17 mouse cellular contexts compared by ENCODE assay signal in genomic region chr8:88691342-88691948, GRCm38 (mm10). TPM values are rescaled to one million over a fixed set of nuclear protein-coding genes. Genes with fewer than 3 reads are reported as not detected.
A peak's percentile ranks its signal among the peaks of the same experiment; 100 is the strongest.
DNase-seq lines count a peak whose midpoint lies in the region; ATAC-seq lines count a peak whose summit lies in the region.
"Had no signal": no experiment of that assay in that cellular context is flagged by ENCODE, and none has a peak within 500 bp of the region (broad histone marks: within the 10 kb centered on the region; RNA-seq: fewer than 3 reads in every experiment).

No protein-coding gene starts in this region.

- peak overlapping the region; percentile 37; the same call in 1 of the 2 replicates for H3K27ac ChIP-seq in kidney, embryonic 15.5 days
- no peak overlapping the region for H3K27ac ChIP-seq in midbrain, embryonic 15.5 days
- H3K27ac ChIP-seq: forebrain, embryonic 12.5 days; hindbrain, embryonic 15.5 days; liver, embryonic 13.5 days had no signal

- H3K4me1 ChIP-seq in kidney, embryonic 15.5 days, result peaks cover 31% of the 10 kb centered on the region
- peaks cover 3% of the 10 kb centered on the region for H3K4me1 ChIP-seq in midbrain, embryonic 15.5 days

- H3K9me3 ChIP-seq in kidney, embryonic 15.5 days (replicated peaks), result no peaks in the 10 kb centered on the region
- H3K9me3 ChIP-seq in midbrain, embryonic 15.5 days, result no peaks in the 10 kb centered on the region
- H3K9me3 ChIP-seq: forebrain, embryonic 12.5 days; hindbrain, embryonic 15.5 days; liver, embryonic 13.5 days had no signal

- WGBS in kidney, embryonic 15.5 days, result 23% methylated on average over 4 of the region's 4 CpGs
- WGBS in midbrain, embryonic 15.5 days, result 59% methylated on average over 4 of the region's 4 CpGs

- H3K4me3 ChIP-seq in kidney, embryonic 15.5 days (replicated peaks), result no peak overlapping the region
- H3K4me3 ChIP-seq in midbrain, embryonic 15.5 days, result no peak overlapping the region
- H3K4me3 ChIP-seq: forebrain, embryonic 12.5 days; hindbrain, embryonic 15.5 days; liver, embryonic 13.5 days had no signal

- H3K9ac ChIP-seq in kidney, embryonic 15.5 days, result no peak overlapping the region
- no peak overlapping the region for H3K9ac ChIP-seq in midbrain, embryonic 15.5 days
- H3K9ac ChIP-seq: forebrain, embryonic 12.5 days; hindbrain, embryonic 15.5 days; liver, embryonic 13.5 days had no signal

- H3K4me2 ChIP-seq in kidney, embryonic 15.5 days, result no peak overlapping the region
- no peak overlapping the region for H3K4me2 ChIP-seq in midbrain, embryonic 15.5 days
- H3K4me2 ChIP-seq: forebrain, embryonic 12.5 days; hindbrain, embryonic 15.5 days; liver, embryonic 13.5 days; midbrain, embryonic 11.5 days had no signal

- ATAC-seq in kidney, embryonic 15.5 days (replicated peaks; ENCODE audit: low FRiP score), result no peak
- no peak for ATAC-seq in megakaryocyte-erythroid progenitor cell, adult 5-6 weeks (replicated peaks; ENCODE audit: low FRiP score, low TSS enrichment, poor library complexity, severe bottlenecking)
- ATAC-seq in midbrain, embryonic 15.5 days (replicated peaks), result no peak

- no peak for DNase-seq in kidney, postnatal 4 days
- peak; percentile 81 for DNase-seq in CD4-positive helper T cell, adult 2 months (ENCODE audit: low read depth, low spot score)
- peak; percentile 56 for DNase-seq in T-cell, adult 2 months (ENCODE audit: low spot score)
- DNase-seq in thymus, postnatal 0 days (ENCODE audit: low spot score), result peak; percentile 46
- DNase-seq: adrenal gland, postnatal 25 days; cerebellum, adult 9-11 months; heart, adult 18-20 months; kidney, postnatal 10 days; layer of hippocampus, postnatal 36 days; liver, embryonic 13.5 days; lung, postnatal 10 days had no signal

- H3K36me3 ChIP-seq in kidney, embryonic 15.5 days, result no peaks in the 10 kb centered on the region
- no peaks in the 10 kb centered on the region for H3K36me3 ChIP-seq in midbrain, embryonic 15.5 days (replicated peaks)
- H3K36me3 ChIP-seq: forebrain, embryonic 12.5 days; hindbrain, embryonic 15.5 days; liver, embryonic 13.5 days had no signal

- H3K27me3 ChIP-seq in kidney, embryonic 15.5 days, result no peaks in the 10 kb centered on the region
- 0 out of 2 replicates have a peak, but pooled peaks cover 6% of the 10 kb centered on the region for H3K27me3 ChIP-seq in midbrain, embryonic 15.5 days (replicated peaks)
- H3K27me3 ChIP-seq: liver, embryonic 13.5 days had no signal

RNA-seq across cellular contexts. Expression of gene Cyld, which starts 5.4 kb away (rescaled TPM):
- 13.2 and 13.9 TPM in 2 replicates for polyA plus RNA-seq in kidney, embryonic 15.5 days (2015; fragmentation: Nextera tagmentation; extraction: Ambion mirVana)
- 24.8 and 28.0 TPM in 2 replicates for polyA plus RNA-seq in thymus, postnatal 0 days (2015; fragmentation: Nextera tagmentation; extraction: Ambion mirVana)
- 22.8 and 23.4 TPM in 2 replicates for total RNA-seq in megakaryocyte-erythroid progenitor cell, adult 5-6 weeks (2014; fragmentation: Nextera tagmentation)
- total RNA-seq in megakaryocyte-erythroid progenitor cell, adult 5-6 weeks (2017), result 23.5 and 31.9 TPM in 2 replicates
- 18.1 and 19.8 TPM in 2 replicates for polyA plus RNA-seq in midbrain, embryonic 15.5 days (2015; fragmentation: Nextera tagmentation; extraction: Ambion mirVana)

RNA-seq across cellular contexts. Expression of gene Nod2, which starts 44.3 kb away (rescaled TPM):
- 0.24 and 0.34 TPM in 2 replicates for polyA plus RNA-seq in kidney, embryonic 15.5 days (2015; fragmentation: Nextera tagmentation; extraction: Ambion mirVana)
- polyA plus RNA-seq in thymus, postnatal 0 days (2015; fragmentation: Nextera tagmentation; extraction: Ambion mirVana), result 0.21 and 0.22 TPM in 2 replicates
- not detected in 2 replicates for total RNA-seq in megakaryocyte-erythroid progenitor cell, adult 5-6 weeks (2014; fragmentation: Nextera tagmentation)
- total RNA-seq in megakaryocyte-erythroid progenitor cell, adult 5-6 weeks (2017), result 0.19 TPM in 1 of 2 replicates, not detected in the other
- polyA plus RNA-seq in midbrain, embryonic 15.5 days (2015; fragmentation: Nextera tagmentation; extraction: Ambion mirVana), result 0.15 and 0.18 TPM in 2 replicates
- polyA plus RNA-seq: hindbrain, embryonic 15.5 days had no signal

RNA-seq across cellular contexts. Expression of gene Snx20, which starts 55.5 kb away (rescaled TPM):
- polyA plus RNA-seq in kidney, embryonic 15.5 days (2015; fragmentation: Nextera tagmentation; extraction: Ambion mirVana), result 1.7 and 2.3 TPM in 2 replicates
- 14.2 and 14.5 TPM in 2 replicates for polyA plus RNA-seq in thymus, postnatal 0 days (2015; fragmentation: Nextera tagmentation; extraction: Ambion mirVana)
- 3.8 and 6.0 TPM in 2 replicates for total RNA-seq in megakaryocyte-erythroid progenitor cell, adult 5-6 weeks (2014; fragmentation: Nextera tagmentation)
- 3.6 and 14.5 TPM in 2 replicates for total RNA-seq in megakaryocyte-erythroid progenitor cell, adult 5-6 weeks (2017)
- polyA plus RNA-seq in midbrain, embryonic 15.5 days (2015; fragmentation: Nextera tagmentation; extraction: Ambion mirVana), result 1.1 and 1.8 TPM in 2 replicates

Comparison
In these comparisons a context has a peak if more than half of its experiments do, and no peak if none do; other contexts are left out.
1. DNase-seq: peak in CD4-positive helper T cell, adult 2 months (single experiment), T-cell, adult 2 months (single experiment) and thymus, postnatal 0 days (single experiment); none in kidney, postnatal 4 days (0 of 2).